Mouse (Mus musculus) stomach, adult 2 months (tissue): ENCODE results near the gene Usp17la. TPM values are rescaled to one million over a fixed set of nuclear protein-coding genes. Genes with fewer than 3 reads are reported as not detected.

Experiments used
- polyA plus RNA-seq: library from polyadenylated mRNA; depleted of rRNA; stranded (reverse); fragments of >200 nt; gene quantifications from 2 replicates; pipeline ENCODE4 v1.2.3, GENCODE M21; 2012; rRNA removed

Usp17la gene
- polyA plus RNA-seq: not detected in 2 replicates

DNA sequence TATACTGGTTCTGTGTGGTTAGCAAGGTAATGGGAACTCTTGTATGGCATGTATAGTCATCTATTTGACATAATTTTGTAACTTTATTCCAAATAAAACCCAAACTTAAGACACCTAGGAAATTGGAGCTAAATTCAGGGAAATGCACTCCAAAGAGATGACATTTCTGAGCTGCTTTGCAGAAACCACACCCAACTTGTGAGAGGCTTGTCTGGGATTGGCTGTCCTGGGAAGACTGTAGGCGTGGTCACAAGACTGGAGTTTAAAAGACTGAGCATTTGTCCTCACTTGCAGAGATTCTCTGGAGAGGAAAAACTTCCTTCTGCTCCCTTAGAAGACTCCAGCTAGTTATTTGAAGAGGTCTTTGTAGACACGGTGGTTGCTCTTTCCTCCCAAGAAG, at the start of gene Usp17la:
Gene Usp17la, plus strand, starts transcription at position 301 of the 400 bp plus-strand sequence.

DNA sequence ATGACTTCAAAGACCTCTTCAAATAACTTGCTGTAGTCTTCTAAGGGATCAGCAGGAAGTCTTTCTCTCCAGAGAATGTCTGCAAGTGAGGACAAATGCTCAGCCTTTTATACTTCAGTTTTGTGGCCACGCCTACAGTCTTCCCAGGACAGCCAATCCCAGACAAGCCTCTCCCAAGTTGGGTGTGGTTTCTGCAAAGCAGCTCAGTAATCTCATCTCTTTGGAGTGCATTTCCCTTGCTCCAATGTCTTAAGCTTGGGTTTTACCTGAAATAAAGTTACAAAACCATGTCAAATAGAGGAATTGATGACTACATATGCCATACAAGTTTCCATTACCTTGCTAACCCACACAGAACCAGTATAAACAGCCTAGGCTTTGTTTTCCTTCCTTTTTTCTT, 14.3 kb upstream of the Usp17la start, which contains the start of gene Usp17lb:
Gene Usp17lb, minus strand, starts transcription at position 101 of the 400 bp plus-strand sequence.

DNA sequence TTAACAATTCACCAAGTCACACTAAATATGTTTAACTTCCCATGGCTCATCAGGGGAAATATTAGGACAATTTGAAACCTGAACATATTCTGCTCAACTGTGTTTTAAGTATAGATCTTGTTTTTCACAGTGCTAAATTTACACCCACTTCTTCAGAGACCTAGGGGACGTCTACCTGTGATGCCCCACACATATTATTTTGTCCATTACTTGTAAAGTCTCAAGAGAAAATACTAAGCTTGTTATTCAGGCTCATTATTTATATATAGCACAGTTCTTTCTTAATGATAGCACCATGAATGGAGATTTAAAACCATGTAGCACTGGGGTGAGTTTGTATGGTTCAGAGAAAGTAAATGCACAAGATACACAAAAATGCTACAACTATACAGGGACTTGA, 20.9 kb downstream of the Usp17la start, which contains the start of gene Olfr665:
Gene Olfr665, plus strand, starts transcription at position 301 of the 400 bp plus-strand sequence.

DNA sequence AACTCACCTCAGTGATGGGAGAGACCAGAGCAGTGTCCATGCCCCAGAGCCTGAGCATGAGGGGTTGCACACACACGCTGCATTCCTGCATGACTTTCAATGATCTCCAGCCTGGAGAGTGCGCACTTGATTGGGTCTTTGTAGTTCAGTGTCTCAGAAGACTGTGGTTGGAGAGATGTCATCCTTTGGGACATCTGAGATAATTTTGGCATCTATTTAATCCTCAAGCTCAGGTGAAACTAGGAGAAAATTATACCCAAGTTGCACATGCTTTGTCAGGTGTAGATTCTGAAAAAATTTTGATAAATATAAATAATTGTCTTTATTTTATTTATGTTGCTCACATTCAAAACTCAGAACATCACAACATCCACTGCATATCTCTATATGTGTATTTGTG, 39.0 kb downstream of the Usp17la start, which contains the start of gene Olfr666:
Gene Olfr666, minus strand, starts transcription at position 101 of the 400 bp plus-strand sequence.

Other genes starting within 250 kb of the Usp17la start
- gene Olfr656, start 243.1 kb upstream of the Usp17la start, polyA plus RNA-seq: not detected in 2 replicates
- not detected in 2 replicates for gene Olfr657, start 232.2 kb upstream of the Usp17la start, polyA plus RNA-seq
- not detected in 2 replicates for gene Olfr658, start 209.7 kb upstream of the Usp17la start, polyA plus RNA-seq
- not detected in 2 replicates for gene Olfr659, start 190.3 kb upstream of the Usp17la start, polyA plus RNA-seq
- not detected in 2 replicates for gene Olfr661, start 170.5 kb upstream of the Usp17la start, polyA plus RNA-seq
- not detected in 2 replicates for gene Usp17le, start 79.5 kb upstream of the Usp17la start, polyA plus RNA-seq
- gene Usp17lb, start 14.4 kb upstream of the Usp17la start, polyA plus RNA-seq: not detected in 2 replicates
- gene Olfr665, start 21.0 kb downstream of the Usp17la start, polyA plus RNA-seq: not detected in 2 replicates
- gene Olfr666, start 38.9 kb downstream of the Usp17la start, polyA plus RNA-seq: not detected in 2 replicates
- gene Olfr667, start 64.5 kb downstream of the Usp17la start, polyA plus RNA-seq: not detected in 2 replicates
- gene Olfr668, start 71.0 kb downstream of the Usp17la start, polyA plus RNA-seq: not detected in 2 replicates
- gene Olfr669, start 77.2 kb downstream of the Usp17la start, polyA plus RNA-seq: not detected in 2 replicates
- not detected in 2 replicates for gene Olfr670, start 105.6 kb downstream of the Usp17la start, polyA plus RNA-seq
- gene Olfr671, start 122.1 kb downstream of the Usp17la start, polyA plus RNA-seq: not detected in 2 replicates
- not detected in 2 replicates for gene Olfr672, start 145.0 kb downstream of the Usp17la start, polyA plus RNA-seq
- not detected in 2 replicates for gene Olfr675, start 171.5 kb downstream of the Usp17la start, polyA plus RNA-seq
- not detected in 2 replicates for gene Olfr676, start 175.7 kb downstream of the Usp17la start, polyA plus RNA-seq
- not detected in 2 replicates for gene Olfr677, start 194.4 kb downstream of the Usp17la start, polyA plus RNA-seq
- not detected in 2 replicates for gene Olfr678, start 207.5 kb downstream of the Usp17la start, polyA plus RNA-seq
- gene Olfr679, start 224.2 kb downstream of the Usp17la start, polyA plus RNA-seq: not detected in 2 replicates
- gene Olfr680-ps1, start 235.8 kb downstream of the Usp17la start, polyA plus RNA-seq: not detected in 2 replicates